Mouse (Mus musculus) Patski (cell line): ENCODE measurements around the gene Tenm3. TPM values are rescaled to one million over a fixed set of nuclear protein-coding genes. Genes with fewer than 3 reads are reported as not detected.

Source experiments
- ATAC-seq: fragments of 100-300 bp; one replicate; pipeline ENCODE4 v1.8.0; 2021
- CTCF ChIA-PET: fragments of 350-600 bp; sonication (Branson Sonifier 250); formaldehyde crosslinking; loops from one replicate; lab custom pipeline; 2022; ENCODE audit warnings: inconsistent platforms; lab: Charles Lee
- POLR2A ChIA-PET: fragments of 350-600 bp; sonication (Branson Sonifier 250); formaldehyde crosslinking; loops from one replicate; lab custom pipeline; 2022; ENCODE audit warnings: antibody characterized with exemption, inconsistent platforms; lab: Charles Lee
- DNase-seq: peaks from one replicate; pipeline ENCODE4 v3.0.0-alpha.2; 2011; ENCODE audit warnings: low read depth, low spot score
- H3K27me3 ChIP-seq: fragments of 371-371 bp; one replicate; pipeline ENCODE4 v1.5.1; 2021
- CTCF ChIP-seq: fragments of 100-300 bp; IDR thresholded peaks from one replicate; pipeline ENCODE4 v1.5.1; 2021
- in situ Hi-C: fragments of 300-500 bp; cut with MboI; formaldehyde crosslinking; loops from 3 replicates; pipeline ENCODE4 v1.11.1; 2018; ENCODE audit warnings: low pct_unique_long_range_greater_than_20kb, mixed read lengths
- polyA plus RNA-seq: library from polyadenylated mRNA; unstranded; gene quantifications from one replicate; pipeline ENCODE4 v1.2.3, GENCODE M21; 2021

The Tenm3 gene
- polyA plus RNA-seq, 1 experiment from 2014 or later, result 3.0 TPM

DNA sequence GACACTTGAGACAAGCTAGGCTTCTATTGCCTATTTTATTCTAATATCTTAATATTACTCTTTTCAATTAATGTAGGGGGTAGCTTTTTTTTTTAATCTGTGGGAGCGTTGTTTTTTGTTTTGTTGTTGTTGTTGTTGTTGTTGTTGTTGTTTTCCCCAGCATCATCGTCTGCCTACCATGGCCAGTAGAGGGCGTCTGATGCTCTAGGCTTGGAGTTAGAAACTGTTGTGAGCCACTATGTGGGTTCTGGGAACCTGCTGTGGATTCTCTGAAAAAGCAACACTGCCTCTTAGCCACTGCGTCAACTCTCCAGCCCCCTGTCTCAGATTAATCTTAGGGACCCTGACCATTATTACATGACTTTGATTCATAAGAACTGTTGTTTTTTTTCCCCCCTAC, 99.8 kb downstream of the Tenm3 start:
- in situ Hi-C loops, result no loop called here
- H3K27me3 ChIP-seq, result peaks cover 7% of the 10 kb centered on the region
- ATAC-seq (no peak), DNase-seq (no peak)
- ChIA-PET POLR2A (no interaction called here), CTCF (interaction anchor here (1.1 kb wide), 1 partner anchor 9 kb away, joined by 3 read pairs; no protein-coding TSS in a partner anchor)
- peak; percentile 36 for TF ChIP-seq CTCF

DNA sequence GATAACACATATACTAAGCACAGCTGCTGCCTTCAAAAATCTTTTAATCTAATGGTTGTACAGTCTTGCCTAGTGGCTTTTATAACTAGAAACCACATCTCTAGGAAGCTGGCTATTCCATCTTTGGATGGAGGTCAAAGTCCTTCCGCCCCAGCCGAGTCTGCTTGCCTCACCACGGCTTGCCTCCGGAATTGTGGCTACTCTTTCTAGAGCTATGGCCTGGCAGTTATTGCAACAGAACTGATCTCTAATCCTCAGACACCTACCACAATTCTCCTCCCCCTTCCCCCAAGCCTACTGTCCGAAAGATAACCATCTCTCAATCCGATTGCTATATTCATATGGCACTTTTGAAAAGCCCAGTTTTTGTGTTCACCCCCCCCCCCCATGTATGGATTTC, 101.0 kb downstream of the Tenm3 start:
- CTCF ChIA-PET, result no interaction called here
- no peak for TF ChIP-seq CTCF
- in situ Hi-C loops, result no loop called here
- DNase-seq (no peak), ATAC-seq (no peak)
- peaks cover 7% of the 10 kb centered on the region for H3K27me3 ChIP-seq
- POLR2A ChIA-PET, result no interaction called here

DNA sequence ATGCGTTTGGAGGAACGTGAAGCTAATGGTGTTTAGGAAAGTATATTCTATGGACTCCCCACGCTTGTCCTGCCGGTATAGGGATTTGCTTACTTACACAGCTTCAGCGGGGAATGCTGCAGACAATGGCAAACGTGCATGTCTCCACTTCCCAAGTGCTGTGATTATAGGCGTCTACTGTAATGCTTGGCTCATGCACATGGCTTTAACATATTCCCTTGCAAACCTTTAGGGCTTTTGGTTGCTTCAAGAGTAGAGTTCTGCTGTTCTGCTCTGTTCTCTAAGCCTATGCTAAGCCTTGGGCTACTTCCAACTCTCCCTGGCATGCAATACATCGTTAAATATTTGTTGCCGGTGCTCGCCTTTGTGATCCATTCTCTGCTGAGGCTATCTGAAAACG, 102.8 kb downstream of the Tenm3 start:
- no peak for DNase-seq
- ChIA-PET CTCF (no interaction called here), POLR2A (interaction anchor here (0.8 kb wide), 1 partner anchor 54 kb away, joined by 3 read pairs; no protein-coding TSS in a partner anchor)
- no peak for TF ChIP-seq CTCF
- peaks cover 7% of the 10 kb centered on the region for H3K27me3 ChIP-seq
- in situ Hi-C loops, result no loop called here
- ATAC-seq, result no peak

DNA sequence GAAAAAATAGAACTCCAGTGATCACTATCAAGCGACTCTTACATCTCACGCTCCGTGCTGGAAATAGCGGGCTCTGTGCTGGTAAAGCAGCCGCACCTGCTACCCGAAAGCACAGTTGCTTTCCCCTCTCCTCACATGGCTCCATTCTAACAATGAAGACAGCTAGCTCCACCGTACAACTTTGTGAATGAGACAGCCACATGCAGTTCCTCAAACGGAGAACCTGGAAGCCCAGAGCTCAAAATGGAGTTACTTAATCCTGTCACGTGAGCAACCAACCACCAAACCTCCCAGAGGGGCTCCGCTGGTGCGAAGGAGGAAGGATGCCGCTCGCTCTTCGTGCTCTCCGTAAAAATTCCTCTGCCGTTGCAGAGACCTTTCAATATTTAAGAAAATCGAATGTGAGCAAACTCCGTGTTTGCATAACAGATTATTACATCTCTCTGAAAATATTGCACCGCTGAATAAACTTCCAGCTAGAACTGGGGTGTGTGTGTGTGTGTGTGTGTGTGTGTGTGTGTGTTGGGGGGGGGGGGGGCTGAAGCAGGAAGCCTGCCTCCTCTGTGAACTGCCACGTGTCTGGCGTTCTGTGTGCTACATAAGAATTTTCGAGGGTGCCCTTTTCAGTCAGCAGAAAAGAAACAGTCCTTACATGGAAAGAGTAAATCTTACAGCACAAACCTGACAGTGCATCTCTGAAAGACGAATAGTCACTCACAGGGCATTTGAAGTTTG, 103.4 kb downstream of the Tenm3 start:
- CTCF ChIA-PET, result interaction anchor here (0.9 kb wide), 1 partner anchor 39 kb away, joined by 3 read pairs; no protein-coding TSS in a partner anchor
- ATAC-seq, result no peak
- in situ Hi-C loops, result no loop called here
- no peak for DNase-seq
- POLR2A ChIA-PET, result interaction anchor here (0.8 kb wide), 1 partner anchor 53 kb away, joined by 3 read pairs; no protein-coding TSS in a partner anchor
- no peak for TF ChIP-seq CTCF
- H3K27me3 ChIP-seq, result peaks cover 7% of the 10 kb centered on the region

DNA sequence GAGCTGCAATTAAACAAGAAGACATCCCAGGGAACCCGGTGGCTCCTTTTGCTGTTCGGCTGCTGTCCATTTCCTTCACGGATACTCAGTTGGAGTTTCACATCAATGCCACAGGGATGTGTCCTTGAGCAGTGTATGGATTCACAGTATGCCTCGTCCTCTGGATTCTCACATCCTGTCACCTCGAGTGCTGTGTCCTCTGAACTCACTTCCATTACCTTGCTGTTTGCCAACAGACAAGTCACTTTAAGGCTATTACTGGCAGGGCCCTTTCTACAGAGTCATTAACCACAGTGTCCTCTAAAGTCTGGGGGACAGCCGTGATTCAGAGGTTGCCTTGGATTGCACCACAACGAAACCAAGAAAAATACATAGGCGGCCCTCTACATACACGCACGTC, 110.0 kb downstream of the Tenm3 start:
- POLR2A ChIA-PET, result no interaction called here
- no peak for DNase-seq
- no peak for TF ChIP-seq CTCF
- no peaks in the 10 kb centered on the region for H3K27me3 ChIP-seq
- CTCF ChIA-PET, result no interaction called here
- in situ Hi-C loops, result no loop called here
- ATAC-seq, result no peak

DNA sequence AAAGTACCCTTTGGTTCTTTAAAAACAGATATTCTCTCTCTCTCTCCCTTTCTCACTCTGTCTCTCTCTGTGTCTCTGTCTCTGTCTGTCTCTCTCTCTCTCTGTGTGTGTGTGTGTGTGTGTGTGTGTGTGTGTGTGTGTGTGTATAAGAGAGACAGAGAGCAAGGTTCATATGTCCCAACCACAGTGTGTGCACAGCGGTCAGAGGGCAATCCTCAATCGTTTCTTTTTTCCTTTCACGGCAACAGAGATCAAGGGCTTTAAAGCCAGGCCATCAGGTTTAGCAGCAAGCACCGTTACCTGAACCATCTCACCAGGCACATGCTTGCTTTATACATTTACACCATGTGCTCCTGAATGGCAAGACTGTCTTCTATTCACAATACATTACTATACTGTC, 110.7 kb downstream of the Tenm3 start:
- ATAC-seq, result no peak
- CTCF ChIA-PET, result no interaction called here
- no peak for DNase-seq
- POLR2A ChIA-PET, result no interaction called here
- TF ChIP-seq CTCF, result no peak
- in situ Hi-C loops, result no loop called here
- no peaks in the 10 kb centered on the region for H3K27me3 ChIP-seq

DNA sequence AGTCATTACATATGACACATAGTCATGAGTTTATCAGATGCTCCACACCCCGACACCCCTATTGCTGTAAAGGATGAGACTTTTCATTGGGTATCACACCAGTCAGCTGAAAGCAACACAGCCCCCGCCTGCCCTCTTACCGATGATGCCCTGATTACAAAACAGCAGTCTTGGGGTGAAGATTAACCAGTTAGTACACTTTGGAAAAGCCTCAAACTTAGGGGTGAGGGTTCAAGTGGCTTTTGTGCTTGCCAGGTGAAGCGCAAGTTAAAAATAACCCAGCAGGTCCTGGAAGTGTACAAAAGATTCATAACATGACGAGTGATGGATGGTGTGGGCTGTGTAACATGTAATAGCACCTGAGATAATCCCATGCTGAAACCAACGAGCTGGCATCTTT, 113.0 kb downstream of the Tenm3 start:
- CTCF ChIA-PET, result no interaction called here
- POLR2A ChIA-PET, result no interaction called here
- in situ Hi-C loops, result no loop called here
- TF ChIP-seq CTCF, result no peak
- ATAC-seq (no peak), DNase-seq (no peak)
- no peaks in the 10 kb centered on the region for H3K27me3 ChIP-seq

DNA sequence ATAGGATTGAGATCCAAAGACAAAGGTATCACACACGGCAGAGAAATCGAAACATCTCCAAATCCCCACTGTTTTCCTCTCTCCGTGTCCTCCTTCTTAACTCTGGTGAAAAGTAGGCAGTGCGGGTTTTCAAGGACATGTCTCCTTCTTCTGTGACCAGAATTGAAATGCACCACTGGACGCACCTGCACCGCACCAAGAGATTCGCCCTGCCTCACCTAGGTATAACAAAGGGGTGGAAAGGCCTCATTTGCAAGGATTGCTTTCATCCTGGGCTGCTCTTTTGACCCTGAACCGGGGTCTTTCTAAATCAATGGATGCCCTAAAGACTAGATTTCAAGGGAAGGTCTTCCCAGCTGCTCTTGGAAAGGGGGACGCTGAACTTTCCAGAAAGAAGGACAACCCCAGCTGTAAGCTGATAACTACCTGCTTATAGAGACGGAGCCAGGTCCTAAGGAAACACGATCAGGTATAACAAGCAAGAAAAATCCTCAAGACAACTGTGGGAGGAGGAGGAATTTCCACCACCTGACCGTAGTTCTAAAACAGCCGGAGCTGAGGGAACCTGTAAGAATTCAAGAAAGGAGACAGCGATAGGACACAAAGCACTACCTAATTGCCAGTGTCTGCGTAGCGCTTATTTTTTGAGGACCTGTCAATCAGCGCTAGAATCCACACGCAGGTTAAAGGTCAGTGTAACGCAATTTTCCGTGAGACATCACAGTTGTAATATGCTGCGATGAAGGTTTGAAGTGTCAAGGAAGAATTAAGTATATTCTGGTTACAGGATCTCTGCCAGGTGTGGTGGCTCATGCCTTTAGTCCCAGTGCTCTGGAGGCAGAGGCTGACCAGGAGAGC, 114.7 kb downstream of the Tenm3 start:
- DNase-seq (no peak), ATAC-seq (no peak)
- no peaks in the 10 kb centered on the region for H3K27me3 ChIP-seq
- ChIA-PET CTCF (no interaction called here), POLR2A (no interaction called here)
- in situ Hi-C loops, result no loop called here
- no peak for TF ChIP-seq CTCF

DNA sequence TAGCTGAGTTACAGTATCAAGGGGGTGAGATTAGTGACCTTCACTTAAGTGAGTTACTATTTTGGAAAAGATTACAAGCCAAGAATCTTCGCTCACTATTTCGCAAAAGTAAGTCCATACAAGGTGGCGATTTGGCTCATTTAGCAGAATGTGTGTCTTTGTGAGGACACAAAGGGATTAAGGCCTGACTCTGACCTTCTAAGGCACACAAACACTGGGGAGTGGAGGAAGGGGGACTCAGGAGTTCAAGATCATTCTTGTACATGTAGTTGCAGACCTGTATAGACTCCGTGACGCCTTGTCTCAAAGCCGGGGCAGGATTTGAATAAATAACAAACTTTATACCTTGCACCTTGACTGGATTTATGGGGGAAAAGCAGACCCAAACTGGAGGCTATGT, 115.7 kb downstream of the Tenm3 start:
- H3K27me3 ChIP-seq, result no peaks in the 10 kb centered on the region
- ATAC-seq, result no peak
- no peak for TF ChIP-seq CTCF
- in situ Hi-C loops, result no loop called here
- no peak for DNase-seq
- ChIA-PET POLR2A (no interaction called here), CTCF (no interaction called here)

DNA sequence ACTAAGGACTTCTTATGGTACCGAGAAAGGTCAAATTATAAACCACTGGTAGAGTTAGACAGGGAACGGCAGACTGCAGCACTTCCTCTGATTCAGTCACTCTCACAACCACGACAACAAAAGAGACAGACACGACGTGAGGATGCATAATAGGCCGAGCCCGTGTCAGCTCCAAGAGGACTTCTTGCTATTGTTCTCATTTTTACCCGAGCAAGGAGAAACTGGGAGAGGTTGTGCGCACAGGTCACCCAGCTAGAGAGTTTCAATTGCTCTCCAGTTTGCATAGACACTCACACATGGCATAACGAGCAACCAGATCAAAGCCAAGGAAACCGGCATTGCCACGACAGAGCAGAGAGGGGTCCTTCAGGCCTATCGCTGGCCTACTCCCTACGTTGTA, 121.0 kb downstream of the Tenm3 start:
- H3K27me3 ChIP-seq, result no peaks in the 10 kb centered on the region
- ATAC-seq (no peak), DNase-seq (no peak)
- in situ Hi-C loops, result no loop called here
- ChIA-PET CTCF (no interaction called here), POLR2A (no interaction called here)
- no peak for TF ChIP-seq CTCF

DNA sequence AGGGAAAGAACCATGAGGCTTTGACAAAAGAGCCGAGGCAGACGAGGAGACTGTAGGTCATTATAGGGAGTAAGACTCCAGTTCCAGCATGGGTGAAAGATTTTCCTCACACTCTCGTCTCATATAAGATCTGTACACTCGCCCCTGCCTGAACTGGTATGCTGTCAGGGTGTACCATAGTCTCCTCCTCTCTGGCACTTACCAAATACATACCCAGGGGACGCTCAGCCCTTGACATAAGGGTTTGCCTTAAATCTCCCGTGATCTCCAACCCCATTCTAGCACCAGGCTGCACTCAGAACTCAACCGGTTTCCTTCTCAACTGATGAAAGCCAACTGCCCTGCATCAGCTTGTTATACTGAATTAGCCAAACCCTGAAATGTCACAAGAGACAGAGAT, 121.4 kb downstream of the Tenm3 start:
- ATAC-seq (no peak), DNase-seq (no peak)
- POLR2A ChIA-PET, result no interaction called here
- in situ Hi-C loops, result no loop called here
- CTCF ChIA-PET, result no interaction called here
- no peaks in the 10 kb centered on the region for H3K27me3 ChIP-seq
- no peak for TF ChIP-seq CTCF
